Mouse (Mus musculus): Measurements from ENCODE around the gene Gm21860.
"Not testable (repeated sequence)": the region's sequence is repeated elsewhere in the genome, so short reads cannot be mapped to it uniquely, and the experiment has no call there.

Gm21860 gene

GRCm38 (mm10) chrY:90731593-90731955, 23.0 kb downstream of the Gm21860 start:
- not testable (repeated sequence) for DNase-seq

- DNase-seq = peak; percentile 60
These were observed 23.6 kb downstream of the Gm21860 start for GRCm38 (mm10) chrY:90730908-90731592.

- not testable (repeated sequence) for DNase-seq
These were observed 24.8 kb downstream of the Gm21860 start for GRCm38 (mm10) chrY:90729816-90730303.

- peak; percentile 41 for DNase-seq
These were observed 25.7 kb downstream of the Gm21860 start for GRCm38 (mm10) chrY:90728905-90729256.

- DNase-seq = peak; percentile 47
These were observed 26.2 kb downstream of the Gm21860 start for GRCm38 (mm10) chrY:90728251-90728904.

- not testable (repeated sequence) for DNase-seq
These were observed 27.3 kb downstream of the Gm21860 start for GRCm38 (mm10) chrY:90727121-90727908.

GRCm38 (mm10) chrY:90725701-90726451, 28.7 kb downstream of the Gm21860 start:
- DNase-seq = peak; percentile 20

- DNase-seq = not testable (repeated sequence)
These were observed 29.5 kb downstream of the Gm21860 start for GRCm38 (mm10) chrY:90725166-90725565.

- peak; percentile 29 for DNase-seq
These were observed 30.5 kb downstream of the Gm21860 start for GRCm38 (mm10) chrY:90724014-90724709.

- peak; percentile 71 for DNase-seq
These were observed 31.2 kb downstream of the Gm21860 start for GRCm38 (mm10) chrY:90723336-90723987.

GRCm38 (mm10) chrY:90720505-90720904, 34.1 kb downstream of the Gm21860 start:
- not testable (repeated sequence) for DNase-seq

- not testable (repeated sequence) for DNase-seq
These were observed 35.0 kb downstream of the Gm21860 start for GRCm38 (mm10) chrY:90719403-90720232.

GRCm38 (mm10) chrY:90718583-90719402, 35.8 kb downstream of the Gm21860 start:
- peak; percentile 77 for DNase-seq

GRCm38 (mm10) chrY:90718021-90718420, 36.6 kb downstream of the Gm21860 start:
- not testable (repeated sequence) for DNase-seq

GRCm38 (mm10) chrY:90717496-90717895, 37.1 kb downstream of the Gm21860 start:
- peak; percentile 50 for DNase-seq

All from cerebellum, adult 9-11 months (tissue).